ENCODE assay signal across 9 mouse cellular contexts in the genomic region with DNA sequence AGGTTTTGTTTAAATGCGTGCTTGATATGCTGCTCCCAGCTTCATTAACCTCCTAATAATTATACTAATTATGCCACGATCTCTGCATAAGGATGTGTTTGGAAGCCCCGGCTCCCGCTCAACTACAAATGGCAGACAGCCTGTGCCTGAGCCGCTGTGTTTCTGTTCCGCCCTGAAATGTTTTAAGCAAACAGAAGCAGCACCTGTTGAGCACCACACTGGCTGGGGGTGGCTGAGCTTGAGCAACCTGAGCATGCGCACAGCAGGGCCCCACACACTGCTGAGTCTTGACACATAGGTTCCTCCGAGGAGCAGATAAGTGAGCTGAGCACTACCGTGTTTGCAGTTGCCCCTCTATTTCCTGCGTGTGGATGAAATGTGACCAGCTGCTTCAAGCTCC.
DNase-seq lines count a peak whose midpoint lies in the region; ATAC-seq lines count a peak whose summit lies in the region.
"Had no signal": no experiment of that assay in that cellular context is flagged by ENCODE, and none has a peak within 500 bp of the region (broad histone marks: within the 10 kb centered on the region; RNA-seq: fewer than 3 reads in every experiment).

No protein-coding gene starts in this region.

- no peak for DNase-seq in lung, postnatal 14 days
- peak; percentile 11 to 19 for DNase-seq in left cerebral cortex, adult 18-20 months (ENCODE audit: low spot score in 2 of 2)
- no peak for DNase-seq in heart, adult 18-20 months
- no peak for DNase-seq in MN1 (ENCODE audit: low spot score)
- DNase-seq in kidney, adult 8-10 months = no peak
- DNase-seq: cerebellum, postnatal 36 days had no signal

- no peak overlapping the region for H3K9ac ChIP-seq in lung, embryonic 15.5 days
- no peak overlapping the region for H3K9ac ChIP-seq in embryonic facial prominence, embryonic 15.5 days
- H3K9ac ChIP-seq in stomach, embryonic 15.5 days = no peak overlapping the region

- no peaks in the 10 kb centered on the region for H3K36me3 ChIP-seq in lung, embryonic 15.5 days
- H3K36me3 ChIP-seq in embryonic facial prominence, embryonic 15.5 days = no peaks in the 10 kb centered on the region
- no peaks in the 10 kb centered on the region for H3K36me3 ChIP-seq in stomach, embryonic 15.5 days

- H3K4me3 ChIP-seq in lung, embryonic 15.5 days = no peak overlapping the region
- no peak overlapping the region for H3K4me3 ChIP-seq in embryonic facial prominence, embryonic 15.5 days (replicated peaks)
- 0 out of 2 replicates have a peak overlapping the region, but pooled peaks have one; percentile 7 for H3K4me3 ChIP-seq in stomach, embryonic 15.5 days (replicated peaks)

- H3K9me3 ChIP-seq in lung, embryonic 15.5 days = no peaks in the 10 kb centered on the region
- H3K9me3 ChIP-seq in embryonic facial prominence, embryonic 15.5 days (replicated peaks) = no peaks in the 10 kb centered on the region
- no peaks in the 10 kb centered on the region for H3K9me3 ChIP-seq in stomach, embryonic 15.5 days

- H3K27ac ChIP-seq in lung, embryonic 15.5 days = no peak overlapping the region
- H3K27ac ChIP-seq in embryonic facial prominence, embryonic 15.5 days (replicated peaks) = no peak overlapping the region
- H3K27ac ChIP-seq in stomach, embryonic 15.5 days = no peak overlapping the region

- ATAC-seq in lung, embryonic 15.5 days (ENCODE audit: borderline replicate concordance, extremely low read depth, low FRiP score, low TSS enrichment) = no peak
- ATAC-seq in embryonic facial prominence, embryonic 15.5 days (ENCODE audit: insufficient number of reproducible peaks, low FRiP score, low TSS enrichment, low read depth) = no peak
- ATAC-seq in stomach, embryonic 15.5 days (ENCODE audit: insufficient read depth, low FRiP score, low read depth) = peak; percentile 58; the same call in 1 of the 2 replicates

- H3K4me2 ChIP-seq in lung, embryonic 15.5 days = peak overlapping the region; percentile 30
- 0 out of 2 replicates have a peak overlapping the region, but pooled peaks have one; percentile 1 for H3K4me2 ChIP-seq in embryonic facial prominence, embryonic 15.5 days (replicated peaks)
- H3K4me2 ChIP-seq in stomach, embryonic 15.5 days = peak overlapping the region; percentile 35

- H3K4me1 ChIP-seq in lung, embryonic 15.5 days = no peaks in the 10 kb centered on the region
- no peaks in the 10 kb centered on the region for H3K4me1 ChIP-seq in embryonic facial prominence, embryonic 15.5 days
- no peaks in the 10 kb centered on the region for H3K4me1 ChIP-seq in stomach, embryonic 15.5 days

- 24% methylated on average over 10 of the region's 10 CpGs for WGBS in lung, embryonic 15.5 days
- 44% methylated on average over 10 of the region's 10 CpGs for WGBS in embryonic facial prominence, embryonic 15.5 days
- 32% methylated on average over 10 of the region's 10 CpGs for WGBS in stomach, embryonic 15.5 days

- no peaks in the 10 kb centered on the region for H3K27me3 ChIP-seq in lung, embryonic 15.5 days
- no peaks in the 10 kb centered on the region for H3K27me3 ChIP-seq in embryonic facial prominence, embryonic 15.5 days
- no peaks in the 10 kb centered on the region for H3K27me3 ChIP-seq in stomach, embryonic 15.5 days (replicated peaks)

Comparison
In these comparisons a context has a peak if more than half of its experiments do, and no peak if none do; other contexts are left out.
1. DNase-seq: peak in left cerebral cortex, adult 18-20 months (2 of 2); none in lung, postnatal 14 days (single experiment), heart, adult 18-20 months (0 of 2), MN1 (single experiment) and kidney, adult 8-10 months (0 of 2).
2. Peak in every context shown above with its lines, with median percentiles within 50 percentile points of each other: H3K4me2 ChIP-seq.